Mouse (Mus musculus) kidney, postnatal 0 days (tissue): ENCODE measurements around the gene Pcdh18. TPM values are rescaled to one million over a fixed set of nuclear protein-coding genes. Genes with fewer than 3 reads are reported as not detected.

ENCODE experiments used
- ATAC-seq: fragments of 200-750 bp; cut with Nextera tagmentation; replicated peaks from 2 replicates; pipeline ENCODE4 v1.8.0; 2017; ENCODE audit warnings: low read depth, moderate number of reproducible peaks, moderate TSS enrichment, moderate library complexity; ENCODE audit not compliant: low FRiP score
- DNase-seq: peaks from one replicate; pipeline ENCODE4 v3.0.0-alpha.2; 2016; ENCODE audit warnings: low spot score
- H3K27ac ChIP-seq: fragments of 300-500 bp; sonication (generic); 2 replicates; pipeline ENCODE4 v1.5.1; 2014; ENCODE audit warnings: mild to moderate bottlenecking
- H3K27me3 ChIP-seq: fragments of 300-500 bp; sonication (generic); 2 replicates; pipeline ENCODE4 v1.6.1; 2014; ENCODE audit warnings: low read length, mixed read lengths; ENCODE audit not compliant: insufficient read depth
- H3K36me3 ChIP-seq: fragments of 300-500 bp; sonication (generic); 2 replicates; pipeline ENCODE4 v1.6.1; 2014; ENCODE audit warnings: low read length, mixed read lengths; ENCODE audit not compliant: insufficient read depth
- H3K4me1 ChIP-seq: fragments of 300-500 bp; sonication (generic); replicated peaks from 2 replicates; pipeline ENCODE4 v1.6.1; 2014; ENCODE audit warnings: antibody characterized with exemption, low read length, mixed read lengths; ENCODE audit not compliant: insufficient read depth
- H3K4me2 ChIP-seq: fragments of 300-500 bp; sonication (generic); 2 replicates; pipeline ENCODE4 v1.6.1; 2014; ENCODE audit warnings: mild to moderate bottlenecking, low read length, moderate library complexity, mixed read lengths
- H3K4me3 ChIP-seq: fragments of 300-500 bp; sonication (generic); replicated peaks from 2 replicates; pipeline ENCODE4 v1.5.1; 2014; ENCODE audit warnings: low read depth, low read length
- H3K9ac ChIP-seq: fragments of 300-500 bp; sonication (generic); 2 replicates; pipeline ENCODE4 v1.6.1; 2014; ENCODE audit warnings: low read depth, low read length
- H3K9me3 ChIP-seq: fragments of 300-500 bp; sonication (generic); replicated peaks from 2 replicates; pipeline ENCODE4 v1.6.1; 2016; ENCODE audit warnings: low read length, inconsistent platforms, mixed read lengths
- CTCF ChIP-seq: IDR thresholded peaks from 2 replicates; pipeline ENCODE4 v1.5.1; 2016; ENCODE audit warnings: antibody characterized with exemption, low read depth, mild to moderate bottlenecking, moderate library complexity
- WGBS: fragments of 180-500 bp; shearing (Covaris S2); extraction: QIAGEN DNeasy Blood & Tissue Kit; methylation state at CpG from one replicate; pipeline ENCODE4 v1.1.7; 2014; 5-methylcytosine and 5-hydroxymethylcytosine counted together
- polyA plus RNA-seq: library from polyadenylated mRNA; unstranded; fragments of >200 nt; fragmentation: Nextera tagmentation; extraction: Ambion mirVana; gene quantifications from 2 replicates; pipeline ENCODE4 v1.2.1, GENCODE M21; 2015

Pcdh18 gene
- polyA plus RNA-seq, result 24.5 and 25.4 TPM in 2 replicates

GRCm38 (mm10) chr3:49756870-49757625 is at the start of gene Pcdh18:
Gene Pcdh18, minus strand, starts transcription at chr3:49757325.
- Histone ChIP-seq H3K9me3 (no peaks in the 10 kb centered on the region), H3K36me3 (0 out of 2 replicates have a peak, but pooled peaks cover 3% of the 10 kb centered on the region), H3K27me3 (no peaks in the 10 kb centered on the region), H3K27ac (peak within 1 kb of the TSS; percentile 91), H3K4me2 (peak within 1 kb of the TSS; percentile 73), H3K4me3 (peak within 1 kb of the TSS; percentile 61), H3K4me1 (no peaks in the 10 kb centered on the region), H3K9ac (peak within 1 kb of the TSS; percentile 63)
- DNase-seq (peak; percentile 93), ATAC-seq (peak; percentile 89)
- WGBS, result under 1% methylated on average over 43 of the region's 43 CpGs
- TF ChIP-seq CTCF, result peak; percentile 13; the same call in 1 of the 2 replicates

- no peak for TF ChIP-seq CTCF
- H3K4me3 ChIP-seq, result no peak overlapping the region
- H3K4me2 ChIP-seq, result no peak overlapping the region
- H3K36me3 ChIP-seq, result no peaks in the 10 kb centered on the region
- H3K9me3 ChIP-seq, result no peaks in the 10 kb centered on the region
- H3K27ac ChIP-seq, result no peak overlapping the region
- DNase-seq, result no peak
- H3K9ac ChIP-seq, result no peak overlapping the region
- ATAC-seq, result no peak
- 26% methylated on average over 2 of the region's 2 CpGs for WGBS
- no peaks in the 10 kb centered on the region for H3K4me1 ChIP-seq
- no peaks in the 10 kb centered on the region for H3K27me3 ChIP-seq
Observed at GRCm38 (mm10) chr3:49806823-49807222, 49.7 kb upstream of the Pcdh18 start.

GRCm38 (mm10) chr3:49805511-49805910 is 48.4 kb upstream of the Pcdh18 start:
- ATAC-seq, result no peak

GRCm38 (mm10) chr3:49788296-49788695 is 31.2 kb upstream of the Pcdh18 start:
- Histone ChIP-seq H3K9me3 (no peaks in the 10 kb centered on the region), H3K4me3 (no peak overlapping the region), H3K27ac (no peak overlapping the region), H3K27me3 (no peaks in the 10 kb centered on the region), H3K4me1 (no peaks in the 10 kb centered on the region), H3K9ac (no peak overlapping the region), H3K4me2 (no peak overlapping the region), H3K36me3 (no peaks in the 10 kb centered on the region)
- no peak for ATAC-seq
- 67% methylated on average over 2 of the region's 2 CpGs for WGBS
- no peak for DNase-seq
- TF ChIP-seq CTCF, result no peak

More at GRCm38 (mm10) chr3:49805511-49805910, 48.4 kb upstream of the Pcdh18 start:
- Histone ChIP-seq H3K4me3 (no peak overlapping the region), H3K27me3 (no peaks in the 10 kb centered on the region), H3K27ac (no peak overlapping the region), H3K4me1 (no peaks in the 10 kb centered on the region), H3K4me2 (no peak overlapping the region), H3K36me3 (no peaks in the 10 kb centered on the region), H3K9me3 (no peaks in the 10 kb centered on the region), H3K9ac (no peak overlapping the region)
- DNase-seq, result no peak
- 95% methylated on average over 1 of the region's 1 CpGs for WGBS
- no peak for TF ChIP-seq CTCF

GRCm38 (mm10) chr3:49787719-49788118 is 30.6 kb upstream of the Pcdh18 start:
- Histone ChIP-seq H3K4me1 (no peaks in the 10 kb centered on the region), H3K9ac (no peak overlapping the region), H3K9me3 (no peaks in the 10 kb centered on the region), H3K27me3 (no peaks in the 10 kb centered on the region), H3K4me3 (no peak overlapping the region), H3K27ac (no peak overlapping the region), H3K4me2 (no peak overlapping the region), H3K36me3 (no peaks in the 10 kb centered on the region)
- TF ChIP-seq CTCF, result no peak
- 88% methylated on average over 4 of the region's 4 CpGs for WGBS
- DNase-seq (no peak), ATAC-seq (no peak)

- no peak overlapping the region for H3K27ac ChIP-seq
- no peak for DNase-seq
- H3K9me3 ChIP-seq, result no peaks in the 10 kb centered on the region
- no peak for ATAC-seq
- H3K36me3 ChIP-seq, result no peaks in the 10 kb centered on the region
- H3K4me2 ChIP-seq, result no peak overlapping the region
- TF ChIP-seq CTCF, result no peak
- H3K4me1 ChIP-seq, result no peaks in the 10 kb centered on the region
- H3K9ac ChIP-seq, result no peak overlapping the region
- 36% methylated on average over 3 of the region's 3 CpGs for WGBS
- H3K27me3 ChIP-seq, result no peaks in the 10 kb centered on the region
- no peak overlapping the region for H3K4me3 ChIP-seq
Observed at GRCm38 (mm10) chr3:49768992-49769738, 12.0 kb upstream of the Pcdh18 start.
